Mouse (Mus musculus) ovary, postnatal 36 days (tissue): ENCODE measurements around the gene Baiap2l2.

Experiments used
- DNase-seq: peaks from one replicate; pipeline ENCODE4 v3.0.0; 2022; ENCODE audit warnings: low spot score, mixed read lengths

The Baiap2l2 gene

DNA sequence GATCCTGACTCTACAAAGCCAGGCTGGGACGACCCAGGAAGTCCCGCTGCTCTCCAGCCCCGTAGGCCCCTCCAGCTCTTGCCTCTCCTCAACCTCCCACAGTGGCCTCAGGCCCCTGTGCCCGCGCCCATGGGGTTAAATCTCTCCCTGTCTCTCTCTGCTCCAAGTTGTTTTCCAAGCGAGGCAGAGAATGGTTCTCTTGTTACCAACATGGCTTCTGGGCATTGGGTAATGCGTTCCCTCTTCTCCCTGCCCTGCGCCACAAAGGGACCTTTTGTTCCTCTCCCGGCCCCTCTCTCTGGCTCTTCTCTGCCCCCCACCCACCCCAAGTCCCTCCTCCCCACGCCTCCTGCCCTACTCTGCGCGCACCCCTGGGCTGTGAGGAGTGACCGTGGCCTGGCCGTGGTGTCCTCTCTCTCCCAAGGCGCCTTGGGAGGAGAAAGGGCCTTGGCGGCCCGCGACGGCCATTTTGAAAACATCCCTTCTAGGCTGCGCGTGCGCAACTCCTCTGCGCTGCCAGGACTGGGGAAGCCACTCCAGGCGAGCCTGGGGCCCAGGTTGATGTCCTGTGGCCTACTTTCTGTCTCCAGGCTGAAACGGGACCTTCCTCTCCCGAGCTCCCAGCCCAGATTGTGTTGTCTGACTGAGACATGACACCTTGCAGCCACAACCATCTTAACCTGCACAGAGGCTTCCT lies 72.4 kb downstream of the Baiap2l2 start:
- no peak for DNase-seq

DNA sequence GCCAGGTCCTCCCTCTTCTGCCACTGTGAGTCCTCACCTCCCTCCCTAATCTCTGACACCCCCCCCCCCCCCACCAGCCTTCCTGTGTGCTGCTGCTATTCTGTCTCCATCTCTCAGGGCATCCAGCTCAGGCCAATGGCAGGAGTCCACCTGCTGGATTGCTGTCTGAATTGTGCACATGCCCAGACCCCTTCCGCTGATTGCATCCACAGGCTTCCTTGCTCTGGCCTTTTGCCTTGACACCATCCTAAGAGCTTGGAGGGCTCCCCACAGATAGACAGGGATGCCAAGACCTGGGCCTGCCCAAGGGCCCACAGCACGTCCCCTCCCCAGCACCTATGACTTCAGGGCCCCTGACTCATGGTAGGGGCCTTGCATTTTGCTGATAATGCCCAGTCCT lies 75.0 kb downstream of the Baiap2l2 start:
- no peak for DNase-seq

DNA sequence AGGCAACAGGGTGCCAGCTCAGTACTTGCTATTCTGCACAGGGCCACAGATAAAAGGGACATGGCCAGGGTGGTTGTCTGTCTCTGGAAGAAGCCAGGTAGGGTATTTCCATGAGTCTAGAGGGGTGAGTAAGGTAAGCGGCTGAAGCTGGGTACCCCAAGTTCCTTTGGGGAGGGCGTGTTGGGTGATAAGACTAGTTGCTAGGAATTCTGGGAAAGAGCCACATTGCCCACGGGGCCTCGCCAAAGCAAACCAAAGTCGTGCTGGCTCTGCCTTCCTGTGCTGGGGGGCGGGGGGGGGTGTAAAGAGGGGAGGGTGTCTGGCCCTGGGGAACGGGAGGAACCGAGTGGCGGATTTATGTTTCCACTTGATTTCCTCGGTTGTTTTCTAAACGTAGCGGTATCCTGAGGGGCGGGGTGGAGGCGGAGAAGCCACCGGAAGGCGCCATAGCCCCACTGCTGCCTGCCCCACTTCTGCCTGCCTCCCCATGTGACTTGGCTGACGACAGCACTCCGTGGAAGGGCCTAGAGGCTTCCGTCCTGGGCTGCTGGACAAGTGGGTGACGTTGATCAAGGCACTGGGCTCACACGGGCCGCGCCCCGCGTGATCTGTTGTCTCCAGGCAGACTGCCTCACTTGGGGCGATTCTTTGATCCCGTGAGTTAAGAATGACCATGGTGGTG lies 76.4 kb downstream of the Baiap2l2 start:
- no peak for DNase-seq

DNA sequence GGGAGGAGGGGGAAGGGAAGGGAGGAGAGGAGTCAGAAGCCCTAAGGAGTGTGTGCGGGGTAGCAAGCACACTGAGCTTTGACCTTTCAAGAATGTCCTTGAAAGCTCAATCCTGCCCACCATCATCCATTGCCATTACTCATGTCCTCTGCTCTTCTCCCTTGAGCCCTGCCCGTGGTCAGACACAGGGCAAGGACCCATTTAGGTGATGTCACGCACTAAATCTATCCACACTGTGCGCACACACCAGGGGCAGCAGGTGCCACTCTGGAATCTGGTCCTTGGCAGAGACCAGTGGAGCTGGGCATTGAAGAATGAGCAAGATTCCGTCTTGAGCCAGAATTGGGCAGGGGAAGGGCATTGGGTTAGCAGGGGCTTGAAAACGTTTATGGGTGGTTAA lies 77.1 kb downstream of the Baiap2l2 start:
- DNase-seq, result no peak
